Mouse (Mus musculus): ENCODE results near the gene Ddr1.

Ddr1 gene

GRCm38 (mm10) chr17:35689936-35690645 is 14.3 kb downstream of the Ddr1 start:
- DNase-seq, result no peak

- no peak for DNase-seq
These were observed 15.9 kb downstream of the Ddr1 start for GRCm38 (mm10) chr17:35688347-35689175.

GRCm38 (mm10) chr17:35685061-35685460 is 19.4 kb downstream of the Ddr1 start:
- DNase-seq, result no peak

- DNase-seq, result no peak
These were observed 22.4 kb downstream of the Ddr1 start for GRCm38 (mm10) chr17:35681986-35682385.

- no peak for DNase-seq
These were observed 23.8 kb downstream of the Ddr1 start for GRCm38 (mm10) chr17:35680591-35680990.

GRCm38 (mm10) chr17:35673416-35674035 is 30.9 kb downstream of the Ddr1 start, which contains the start of gene Gtf2h4:
TSS of gene Gtf2h4 (minus strand) at chr17:35673739.
- peak; percentile 94 for DNase-seq

- no peak for DNase-seq
These were observed 31.9 kb downstream of the Ddr1 start for GRCm38 (mm10) chr17:35672527-35672926.

GRCm38 (mm10) chr17:35671846-35672245 is 32.6 kb downstream of the Ddr1 start:
- DNase-seq, result no peak

GRCm38 (mm10) chr17:35669731-35670130 is 34.7 kb downstream of the Ddr1 start:
- no peak for DNase-seq

GRCm38 (mm10) chr17:35667334-35668065 is 36.9 kb downstream of the Ddr1 start, which contains the start of gene Vars2:
TSS of gene Vars2 (minus strand) at chr17:35667592.
- peak; percentile 96 for DNase-seq

GRCm38 (mm10) chr17:35666851-35667256 is 37.6 kb downstream of the Ddr1 start:
- peak; percentile 14 for DNase-seq

- DNase-seq, result peak; percentile 52
These were observed 38.4 kb downstream of the Ddr1 start for GRCm38 (mm10) chr17:35665957-35666515.

- no peak for DNase-seq
These were observed 51.3 kb downstream of the Ddr1 start for GRCm38 (mm10) chr17:35653086-35653485.

GRCm38 (mm10) chr17:35649429-35649828 is 55.0 kb downstream of the Ddr1 start:
- DNase-seq, result peak; percentile 57

GRCm38 (mm10) chr17:35643609-35644236 is 60.7 kb downstream of the Ddr1 start, which contains the start of gene Mucl3:
TSS of gene Mucl3 (minus strand) at chr17:35643695.
- peak; percentile 27 for DNase-seq

- no peak for DNase-seq
These were observed 65.1 kb downstream of the Ddr1 start for GRCm38 (mm10) chr17:35639352-35639751.

- peak; percentile 56 for DNase-seq
These were observed 65.8 kb downstream of the Ddr1 start for GRCm38 (mm10) chr17:35638475-35639190.

- peak; percentile 29 for DNase-seq
These were observed 68.1 kb downstream of the Ddr1 start for GRCm38 (mm10) chr17:35636363-35636762.

GRCm38 (mm10) chr17:35635699-35636111 is 68.7 kb downstream of the Ddr1 start:
- DNase-seq, result peak; percentile 60

GRCm38 (mm10) chr17:35635202-35635601 is 69.2 kb downstream of the Ddr1 start:
- DNase-seq, result no peak

GRCm38 (mm10) chr17:35633992-35634391 is 70.4 kb downstream of the Ddr1 start:
- DNase-seq, result peak; percentile 49

Data from kidney, adult 11 months (tissue).